8 mouse cellular contexts compared by ENCODE assay signal in genomic region chr19:44135072-44135959, GRCm38 (mm10). TPM values are rescaled to one million over a fixed set of nuclear protein-coding genes. Genes with fewer than 3 reads are reported as not detected.
DNase-seq lines count a peak whose midpoint lies in the region; ATAC-seq lines count a peak whose summit lies in the region.

TSS of gene Cwf19l1 (minus strand) at chr19:44135876.

- H3K4me2 ChIP-seq in forebrain, embryonic 14.5 days (ENCODE audit: low read length), result peak within 1 kb of the TSS; percentile 81
- H3K4me2 ChIP-seq in neural tube, embryonic 15.5 days, result peak within 1 kb of the TSS; percentile 63

- peak within 1 kb of the TSS; percentile 93 for H3K27ac ChIP-seq in forebrain, embryonic 14.5 days (ENCODE audit: low read depth, low read length)
- H3K27ac ChIP-seq in neural tube, embryonic 15.5 days (replicated peaks), result peak within 1 kb of the TSS; percentile 97

- peak within 1 kb of the TSS; percentile 65 for H3K9ac ChIP-seq in forebrain, embryonic 14.5 days (ENCODE audit: low read length)
- H3K9ac ChIP-seq in neural tube, embryonic 15.5 days (replicated peaks), result peak within 1 kb of the TSS; percentile 76

- peak; percentile 96 for ATAC-seq in forebrain, embryonic 14.5 days
- ATAC-seq in neural tube, embryonic 15.5 days (ENCODE audit: low FRiP score), result peak; percentile 89

- no peaks in the 10 kb centered on the region for H3K9me3 ChIP-seq in forebrain, embryonic 14.5 days (replicated peaks; ENCODE audit: control insufficient read depth, low read length)
- H3K9me3 ChIP-seq in neural tube, embryonic 15.5 days (replicated peaks), result no peaks in the 10 kb centered on the region

- intact Hi-C loops in heart, postnatal 14 days (cut with DNase I), result no loop called here

- H3K27me3 ChIP-seq in forebrain, embryonic 14.5 days (replicated peaks; ENCODE audit: control insufficient read depth, insufficient read depth, low read length), result no peaks in the 10 kb centered on the region
- H3K27me3 ChIP-seq in neural tube, embryonic 15.5 days (replicated peaks), result no peaks in the 10 kb centered on the region

- DNase-seq in ES-CJ7 (ENCODE audit: low read depth, low spot score), result peak; percentile 88
- DNase-seq in cerebellum, adult 11 months, result peak; percentile 87
- peak; percentile 96 for DNase-seq in forebrain, embryonic 14.5 days (ENCODE audit: low spot score)
- peak; percentile 83 to 89 for DNase-seq in heart, postnatal 14 days
- peak; percentile 90 for DNase-seq in layer of hippocampus, adult 11-12 months (ENCODE audit: low spot score)
- peak; percentile 86 to 88 for DNase-seq in lung, adult 18-20 months
- DNase-seq in testis, postnatal 14 days (ENCODE audit: low spot score), result peak; percentile 89

- peaks cover 6% of the 10 kb centered on the region for H3K4me1 ChIP-seq in forebrain, embryonic 14.5 days (ENCODE audit: control insufficient read depth, insufficient read depth, low read length)
- peaks cover 14% of the 10 kb centered on the region for H3K4me1 ChIP-seq in neural tube, embryonic 15.5 days

- under 1% methylated on average over 45 of the region's 45 CpGs for WGBS in forebrain, embryonic 14.5 days
- under 1% methylated on average over 45 of the region's 45 CpGs for WGBS in neural tube, embryonic 15.5 days

- H3K4me3 ChIP-seq in forebrain, embryonic 14.5 days (ENCODE audit: low read depth, low read length), result peak within 1 kb of the TSS; percentile 56
- H3K4me3 ChIP-seq in neural tube, embryonic 15.5 days (replicated peaks), result peak within 1 kb of the TSS; percentile 66

- H3K36me3 ChIP-seq in forebrain, embryonic 14.5 days (ENCODE audit: control insufficient read depth, insufficient read depth, low read length), result peaks cover 41% of the 10 kb centered on the region
- H3K36me3 ChIP-seq in neural tube, embryonic 15.5 days, result peaks cover 40% of the 10 kb centered on the region

RNA-seq across cellular contexts. Expression of gene Cwf19l1, which starts in this region (rescaled TPM):
- 37.3 and 43.0 TPM in 2 replicates for polyA plus RNA-seq in forebrain, embryonic 14.5 days (2014; fragmentation: Nextera tagmentation; extraction: Ambion mirVana)
- 10 to 100 TPM in 1 of 2 experiments, 1 to 10 TPM in 1; 9.0 to 11.6 TPM for total RNA-seq in heart, postnatal 14 days (2021)
- polyA plus RNA-seq in neural tube, embryonic 15.5 days (2015; fragmentation: Nextera tagmentation; extraction: Ambion mirVana), result 29.8 and 31.1 TPM in 2 replicates

Comparison
In these comparisons a context has a peak if more than half of its experiments do, and no peak if none do; other contexts are left out.
1. Peak in every context shown above with its lines: DNase-seq, ATAC-seq, H3K4me3 ChIP-seq and H3K27ac ChIP-seq.